Mouse (Mus musculus) small intestine, adult 2 months (tissue): ENCODE data around the gene Rdh1. TPM values are rescaled to one million over a fixed set of nuclear protein-coding genes. Genes with fewer than 3 reads are reported as not detected.

Experiments used
- H3K27ac ChIP-seq: fragments of 200-500 bp; 2 replicates; pipeline ENCODE4 v1.5.1; 2012; ENCODE audit warnings: low read depth, low read length, control low read depth, inconsistent platforms; ENCODE audit not compliant: insufficient read depth
- H3K27me3 ChIP-seq: fragments of 200-500 bp; 2 replicates; pipeline ENCODE4 v1.6.1; 2012; ENCODE audit warnings: mild to moderate bottlenecking, moderate library complexity, low read length, inconsistent platforms; ENCODE audit not compliant: control insufficient read depth, insufficient read depth
- H3K36me3 ChIP-seq: fragments of 200-500 bp; 2 replicates; pipeline ENCODE4 v1.6.1; 2012; ENCODE audit warnings: mild to moderate bottlenecking, low read length, control low read depth, inconsistent platforms; ENCODE audit not compliant: control insufficient read depth, insufficient read depth
- H3K4me1 ChIP-seq: fragments of 200-500 bp; 2 replicates; pipeline ENCODE4 v1.6.1; 2012; ENCODE audit warnings: low read length, inconsistent platforms, mixed read lengths; ENCODE audit not compliant: control insufficient read depth, insufficient read depth, insufficient read length
- H3K4me3 ChIP-seq: fragments of 200-500 bp; 2 replicates; pipeline ENCODE4 v1.5.1; 2012; ENCODE audit warnings: low read depth, mild to moderate bottlenecking, control low read depth, inconsistent platforms, low read length, moderate library complexity
- CTCF ChIP-seq: fragments of 200-500 bp; IDR thresholded peaks from 2 replicates; pipeline ENCODE4 v1.5.1; 2012; ENCODE audit warnings: low read depth, mild to moderate bottlenecking, control low read depth, inconsistent platforms, low read length, moderate library complexity, mixed read lengths; ENCODE audit not compliant: insufficient replicate concordance, insufficient read length; ENCODE audit errors: extremely low read depth
- POLR2A ChIP-seq: fragments of 200-500 bp; IDR thresholded peaks from 2 replicates; pipeline ENCODE4 v1.6.1; 2012; ENCODE audit warnings: low read depth, mild to moderate bottlenecking, control low read depth, inconsistent platforms, low read length, moderate library complexity
- WGBS: fragments of 180-500 bp; shearing (Covaris S2); methylation state at CpG from one replicate; pipeline ENCODE4 v1.1.7; 2018; 5-methylcytosine and 5-hydroxymethylcytosine counted together
- polyA plus RNA-seq: library from polyadenylated mRNA; depleted of rRNA; stranded (reverse); fragments of >200 nt; gene quantifications from 2 replicates; pipeline ENCODE4 v1.2.3, GENCODE M21; 2012

Gene Rdh1
- polyA plus RNA-seq, 1 experiment, result not detected

GRCm38 (mm10) chr10:127737552-127737951 lies 22.0 kb upstream of the Rdh1 start:
- H3K27ac ChIP-seq, result peak overlapping the region; percentile 56
- 32% methylated on average over 2 of the region's 2 CpGs for WGBS
- TF ChIP-seq POLR2A (no peak), CTCF (no peak)
- H3K4me1 ChIP-seq, result peaks cover 24% of the 10 kb centered on the region; the same call in 1 of the 2 replicates
- peaks cover 12% of the 10 kb centered on the region for H3K36me3 ChIP-seq
- H3K27me3 ChIP-seq, result no peaks in the 10 kb centered on the region
- no peak overlapping the region for H3K4me3 ChIP-seq

- peak overlapping the region; percentile 18 for H3K4me3 ChIP-seq
- WGBS, result 15% methylated on average over 13 of the region's 13 CpGs
- peak overlapping the region; percentile 97 for H3K27ac ChIP-seq
- H3K4me1 ChIP-seq, result peaks cover 24% of the 10 kb centered on the region; the same call in 1 of the 2 replicates
- no peaks in the 10 kb centered on the region for H3K27me3 ChIP-seq
- H3K36me3 ChIP-seq, result peaks cover 20% of the 10 kb centered on the region
- TF ChIP-seq CTCF (peak; percentile 64; the same call in 1 of the 2 replicates), POLR2A (peak; percentile 69; the same call in 1 of the 2 replicates)
Observed at GRCm38 (mm10) chr10:127738151-127738882, 21.2 kb upstream of the Rdh1 start.

- 3% methylated on average over 53 of the region's 61 CpGs for WGBS
- H3K4me3 ChIP-seq, result peak within 1 kb of the TSS; percentile 86
Observed at GRCm38 (mm10) chr10:127739083-127739660, 20.3 kb upstream of the Rdh1 start, which contains the start of gene Zbtb39. Gene Zbtb39, plus strand, starts transcription at chr10:127739538.

GRCm38 (mm10) chr10:127739661-127740161 lies 19.8 kb upstream of the Rdh1 start:
- no peaks in the 10 kb centered on the region for H3K27me3 ChIP-seq
- H3K27ac ChIP-seq, result peak overlapping the region; percentile 58
- H3K36me3 ChIP-seq, result peaks cover 34% of the 10 kb centered on the region
- H3K4me1 ChIP-seq, result peaks cover 21% of the 10 kb centered on the region; the same call in 1 of the 2 replicates
- WGBS, result under 1% methylated on average over 54 of the region's 55 CpGs
- TF ChIP-seq CTCF, result no peak
- TF ChIP-seq POLR2A, result no peak
- peak overlapping the region; percentile 86 for H3K4me3 ChIP-seq

More at GRCm38 (mm10) chr10:127739083-127739660, 20.3 kb upstream of the Rdh1 start, which contains the start of gene Zbtb39:
- TF ChIP-seq CTCF (peak; percentile 38; the same call in 1 of the 2 replicates), POLR2A (peak; percentile 12; the same call in 1 of the 2 replicates)
- Histone ChIP-seq H3K4me1 (peaks cover 21% of the 10 kb centered on the region; the same call in 1 of the 2 replicates), H3K36me3 (peaks cover 28% of the 10 kb centered on the region), H3K27ac (peak within 1 kb of the TSS; percentile 97), H3K27me3 (no peaks in the 10 kb centered on the region)

GRCm38 (mm10) chr10:127744661-127745060 lies 14.9 kb upstream of the Rdh1 start:
- 64% methylated on average over 5 of the region's 5 CpGs for WGBS
- no peak overlapping the region for H3K4me3 ChIP-seq
- peaks cover 2% of the 10 kb centered on the region; the same call in 1 of the 2 replicates for H3K4me1 ChIP-seq
- H3K27me3 ChIP-seq, result no peaks in the 10 kb centered on the region
- peaks cover 62% of the 10 kb centered on the region for H3K36me3 ChIP-seq
- H3K27ac ChIP-seq, result no peak overlapping the region
- TF ChIP-seq POLR2A (no peak), CTCF (peak; percentile 97; the same call in 1 of the 2 replicates)

GRCm38 (mm10) chr10:127745886-127746285 lies 13.6 kb upstream of the Rdh1 start:
- WGBS, result 51% methylated on average over 5 of the region's 5 CpGs
- H3K27me3 ChIP-seq, result no peaks in the 10 kb centered on the region
- H3K4me1 ChIP-seq, result peaks cover 2% of the 10 kb centered on the region; the same call in 1 of the 2 replicates
- H3K27ac ChIP-seq, result no peak overlapping the region
- H3K4me3 ChIP-seq, result no peak overlapping the region
- H3K36me3 ChIP-seq, result peaks cover 62% of the 10 kb centered on the region
- no peak for TF ChIP-seq POLR2A

- no peak overlapping the region for H3K27ac ChIP-seq
- H3K4me1 ChIP-seq, result peaks cover 2% of the 10 kb centered on the region; the same call in 1 of the 2 replicates
- TF ChIP-seq CTCF, result no peak
- no peak for TF ChIP-seq POLR2A
- WGBS, result 93% methylated on average over 8 of the region's 8 CpGs
- no peak overlapping the region for H3K4me3 ChIP-seq
- H3K36me3 ChIP-seq, result peaks cover 53% of the 10 kb centered on the region
- no peaks in the 10 kb centered on the region for H3K27me3 ChIP-seq
Observed at GRCm38 (mm10) chr10:127747254-127747653, 12.3 kb upstream of the Rdh1 start.
